Mouse (Mus musculus) hematopoietic stem cell, adult 5-6 weeks (primary cell): Measurements from ENCODE around the gene Ctsh. TPM values are rescaled to one million over a fixed set of nuclear protein-coding genes. Genes with fewer than 3 reads are reported as not detected.

Source experiments
- ATAC-seq, 2 experiments: fragments of 125-278 bp in 1 of 2; replicated peaks in 1 of 2; 2 replicates each; pipeline ENCODE4 v1.8.0; 2016 to 2017; ENCODE audit warnings: inconsistent platforms in 2 of 2, mild to moderate bottlenecking in 2 of 2, moderate number of reproducible peaks in 2 of 2, low read depth in 1 of 2, moderate TSS enrichment in 1 of 2; ENCODE audit not compliant: low FRiP score in 2 of 2, poor library complexity in 2 of 2, severe bottlenecking in 2 of 2, insufficient read depth in 1 of 2, low TSS enrichment in 1 of 2
- total RNA-seq: library from RNA; stranded (forward); fragments of 172-1452, 232-1000 nt; gene quantifications from 2 replicates; pipeline ENCODE4 v1.2.3, GENCODE M21; 2017

Ctsh gene
- total RNA-seq = 11.7 and 24.2 TPM in 2 replicates

GRCm38 (mm10) chr9:90053852-90054251 is at the start of gene Ctsh:
Gene Ctsh, plus strand, starts transcription at chr9:90054152.
- peak in 1 of 2 experiments; percentile 44; a peak in 2 of 4 replicates for ATAC-seq

GRCm38 (mm10) chr9:90006432-90006831 is 47.5 kb upstream of the Ctsh start:
- ATAC-seq = 0 out of 4 replicates have a peak, but pooled peaks of 1 of the 2 experiments have one; percentile 26

- ATAC-seq = no peak
These were observed 46.9 kb upstream of the Ctsh start for GRCm38 (mm10) chr9:90007094-90007493.

- no peak for ATAC-seq
These were observed 45.8 kb upstream of the Ctsh start for GRCm38 (mm10) chr9:90008138-90008537.

- no peak for ATAC-seq
These were observed 42.1 kb upstream of the Ctsh start for GRCm38 (mm10) chr9:90011849-90012248.

GRCm38 (mm10) chr9:90014649-90015048 is 39.3 kb upstream of the Ctsh start:
- ATAC-seq = no peak

GRCm38 (mm10) chr9:90016204-90016603 is 37.7 kb upstream of the Ctsh start:
- no peak for ATAC-seq

GRCm38 (mm10) chr9:90020866-90021265 is 33.1 kb upstream of the Ctsh start:
- no peak for ATAC-seq

- ATAC-seq = peak in 1 of 2 experiments; percentile 43; a peak in 1 of 4 replicates
These were observed 32.5 kb upstream of the Ctsh start for GRCm38 (mm10) chr9:90021442-90021841.

- 0 out of 4 replicates have a peak, but pooled peaks of 1 of the 2 experiments have one; percentile 32 for ATAC-seq
These were observed 26.2 kb upstream of the Ctsh start for GRCm38 (mm10) chr9:90027709-90028108.

GRCm38 (mm10) chr9:90033922-90034321 is 20.0 kb upstream of the Ctsh start:
- peak in 1 of 2 experiments; percentile 62; a peak in 1 of 4 replicates for ATAC-seq

GRCm38 (mm10) chr9:90035168-90035567 is 18.8 kb upstream of the Ctsh start:
- ATAC-seq = no peak

GRCm38 (mm10) chr9:90035794-90036193 is 18.2 kb upstream of the Ctsh start:
- ATAC-seq = no peak

GRCm38 (mm10) chr9:90036313-90036712 is 17.6 kb upstream of the Ctsh start:
- ATAC-seq = no peak

GRCm38 (mm10) chr9:90038535-90038934 is 15.4 kb upstream of the Ctsh start:
- no peak for ATAC-seq

- no peak for ATAC-seq
These were observed 13.0 kb upstream of the Ctsh start for GRCm38 (mm10) chr9:90040916-90041315.

- no peak for ATAC-seq
These were observed 12.4 kb upstream of the Ctsh start for GRCm38 (mm10) chr9:90041556-90041955.

GRCm38 (mm10) chr9:90042906-90043305 is 11.0 kb upstream of the Ctsh start:
- peak; percentile 75 to 94; a peak in 3 of 4 replicates for ATAC-seq

- no peak for ATAC-seq
These were observed 8.8 kb upstream of the Ctsh start for GRCm38 (mm10) chr9:90045191-90045590.
